17 mouse cellular contexts compared by ENCODE assay signal in the genomic region with DNA sequence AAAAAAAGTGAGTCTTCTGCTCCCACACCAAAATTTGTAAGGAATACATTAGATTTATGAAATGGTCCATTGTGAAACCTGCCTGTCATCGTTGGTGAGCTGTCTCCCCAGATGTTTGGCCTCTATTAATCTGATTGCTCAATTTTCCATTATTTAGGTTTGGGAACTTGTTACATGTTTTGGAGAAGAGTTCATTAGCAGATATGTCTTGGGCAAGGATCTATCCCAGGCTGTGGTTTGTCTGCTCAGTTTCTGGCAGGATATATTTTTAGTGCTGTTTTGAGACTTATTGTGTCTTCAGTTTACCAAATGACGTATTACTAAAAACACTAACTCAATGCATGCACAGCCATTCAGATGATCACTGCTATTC. TPM values are rescaled to one million over a fixed set of nuclear protein-coding genes. Genes with fewer than 3 reads are reported as not detected.
A peak's percentile ranks its signal among the peaks of the same experiment; 100 is the strongest.
DNase-seq lines count a peak whose midpoint lies in the region; ATAC-seq and TF ChIP-seq lines count a peak whose summit lies in the region.
"Had no signal": no experiment of that assay in that cellular context is flagged by ENCODE, and none has a peak within 500 bp of the region (broad histone marks: within the 10 kb centered on the region; RNA-seq: fewer than 3 reads in every experiment).

No protein-coding gene starts in this region.

- no peaks in the 10 kb centered on the region for H3K27me3 ChIP-seq in intestine, embryonic 14.5 days (replicated peaks; ENCODE audit: control insufficient read depth, insufficient read depth, low read length)
- no peaks in the 10 kb centered on the region for H3K27me3 ChIP-seq in intestine, postnatal 0 days (replicated peaks; ENCODE audit: control insufficient read depth, insufficient read depth, low read length)
- H3K27me3 ChIP-seq in lung, postnatal 0 days (replicated peaks; ENCODE audit: insufficient read depth, low read length): no peaks in the 10 kb centered on the region
- no peaks in the 10 kb centered on the region for H3K27me3 ChIP-seq in stomach, embryonic 15.5 days (replicated peaks)
- H3K27me3 ChIP-seq: forebrain, embryonic 13.5 days; heart, embryonic 15.5 days; limb, embryonic 13.5 days; liver, embryonic 13.5 days had no signal

- 44% methylated on average over 2 of the region's 2 CpGs for WGBS in intestine, embryonic 14.5 days
- WGBS in intestine, postnatal 0 days: 59% methylated on average over 2 of the region's 2 CpGs
- WGBS in lung, postnatal 0 days: 45% methylated on average over 2 of the region's 2 CpGs
- 45% methylated on average over 2 of the region's 2 CpGs for WGBS in stomach, embryonic 15.5 days

- ATAC-seq in intestine, embryonic 14.5 days (replicated peaks; ENCODE audit: low FRiP score, low TSS enrichment, low read depth): no peak
- ATAC-seq in intestine, postnatal 0 days: no peak
- ATAC-seq in lung, postnatal 0 days: peak; percentile 88
- no peak for ATAC-seq in stomach, embryonic 15.5 days (ENCODE audit: insufficient read depth, low FRiP score, low read depth)
- ATAC-seq: forebrain, embryonic 13.5 days had no signal

- H3K36me3 ChIP-seq in intestine, embryonic 14.5 days (ENCODE audit: control insufficient read depth, insufficient read depth, low read length): no peaks in the 10 kb centered on the region
- no peaks in the 10 kb centered on the region for H3K36me3 ChIP-seq in intestine, postnatal 0 days (ENCODE audit: control insufficient read depth, insufficient read depth)
- H3K36me3 ChIP-seq in lung, postnatal 0 days (ENCODE audit: insufficient read depth, low read length): no peaks in the 10 kb centered on the region
- H3K36me3 ChIP-seq in stomach, embryonic 15.5 days: no peaks in the 10 kb centered on the region
- H3K36me3 ChIP-seq: G1E; heart, embryonic 15.5 days; limb, embryonic 13.5 days; liver, embryonic 13.5 days had no signal

- H3K27ac ChIP-seq in intestine, embryonic 14.5 days (ENCODE audit: low read depth): peak overlapping the region; percentile 23
- no peak overlapping the region for H3K27ac ChIP-seq in intestine, postnatal 0 days (ENCODE audit: low read depth, low read length)
- H3K27ac ChIP-seq in lung, postnatal 0 days (ENCODE audit: low read length): no peak overlapping the region; the same call in 1 of the 2 replicates
- peak overlapping the region; percentile 67; the same call in 1 of the 2 replicates for H3K27ac ChIP-seq in stomach, embryonic 15.5 days
- H3K27ac ChIP-seq: forebrain, embryonic 13.5 days; heart, adult 2 months; heart, embryonic 15.5 days; hindbrain, postnatal 0 days; limb, embryonic 13.5 days; liver, embryonic 13.5 days had no signal

- H3K9me3 ChIP-seq in intestine, embryonic 14.5 days (ENCODE audit: control insufficient read depth, low read length): no peaks in the 10 kb centered on the region
- no peaks in the 10 kb centered on the region for H3K9me3 ChIP-seq in intestine, postnatal 0 days (ENCODE audit: control insufficient read depth)
- no peaks in the 10 kb centered on the region for H3K9me3 ChIP-seq in lung, postnatal 0 days (ENCODE audit: low read length)
- H3K9me3 ChIP-seq in stomach, embryonic 15.5 days: no peaks in the 10 kb centered on the region
- H3K9me3 ChIP-seq: forebrain, embryonic 13.5 days; G1E; heart, embryonic 15.5 days; limb, embryonic 13.5 days; liver, embryonic 13.5 days had no signal

- H3K4me2 ChIP-seq in intestine, embryonic 14.5 days (ENCODE audit: low read length): peak overlapping the region; percentile 30
- no peak overlapping the region for H3K4me2 ChIP-seq in intestine, postnatal 0 days (replicated peaks; ENCODE audit: low read depth)
- H3K4me2 ChIP-seq in lung, postnatal 0 days (replicated peaks; ENCODE audit: low read depth, low read length): no peak overlapping the region; the same call in 1 of the 2 replicates
- H3K4me2 ChIP-seq in stomach, embryonic 15.5 days: peak overlapping the region; percentile 23; the same call in 1 of the 2 replicates
- H3K4me2 ChIP-seq: forebrain, embryonic 13.5 days; limb, embryonic 13.5 days; liver, embryonic 13.5 days had no signal

- peaks cover 16% of the 10 kb centered on the region for H3K4me1 ChIP-seq in intestine, embryonic 14.5 days (replicated peaks; ENCODE audit: control insufficient read depth, insufficient read depth, low read length)
- no peaks in the 10 kb centered on the region; the same call in 1 of the 2 replicates for H3K4me1 ChIP-seq in intestine, postnatal 0 days (replicated peaks; ENCODE audit: control insufficient read depth, insufficient read depth, low read length)
- H3K4me1 ChIP-seq in lung, postnatal 0 days (ENCODE audit: insufficient read depth, low read depth, low read length): no peaks in the 10 kb centered on the region
- peaks cover 16% of the 10 kb centered on the region for H3K4me1 ChIP-seq in stomach, embryonic 15.5 days
- H3K4me1 ChIP-seq: liver, embryonic 13.5 days had no signal

- TF ChIP-seq CTCF in intestine, postnatal 0 days (IDR thresholded peaks at IDR 0.05; ENCODE audit: low read depth): no peak
- no peak for TF ChIP-seq CTCF in lung, postnatal 0 days (IDR thresholded peaks at IDR 0.05)

- peak; percentile 59 for TF ChIP-seq EP300 in lung, postnatal 0 days (IDR thresholded peaks at IDR 0.05)

- no peak overlapping the region for H3K9ac ChIP-seq in intestine, embryonic 14.5 days (ENCODE audit: low read length)
- H3K9ac ChIP-seq in intestine, postnatal 0 days (ENCODE audit: low read depth, low read length): no peak overlapping the region
- H3K9ac ChIP-seq in lung, postnatal 0 days (replicated peaks; ENCODE audit: low read depth): no peak overlapping the region
- H3K9ac ChIP-seq in stomach, embryonic 15.5 days: no peak overlapping the region
- H3K9ac ChIP-seq: forebrain, embryonic 13.5 days; heart, embryonic 15.5 days; limb, embryonic 13.5 days; liver, embryonic 13.5 days had no signal

- DNase-seq in intestine, embryonic 14.5 days (ENCODE audit: low spot score): no peak
- peak; percentile 85 for DNase-seq in lung, postnatal 0 days (ENCODE audit: low spot score)
- DNase-seq in lung, postnatal 14 days: no peak
- DNase-seq in fibroblast of lung, adult 2 months (ENCODE audit: low read depth): peak; percentile 47
- DNase-seq in cerebellum, adult 11-12 months: no peak
- DNase-seq: cerebellum, adult 2 months; gastrocnemius, postnatal 14 days; heart, adult 2 months; liver, embryonic 13.5 days; right cerebral cortex, postnatal 25 days had no signal

- no peak overlapping the region for H3K4me3 ChIP-seq in intestine, embryonic 14.5 days (ENCODE audit: low read depth, low read length)
- no peak overlapping the region for H3K4me3 ChIP-seq in intestine, postnatal 0 days (ENCODE audit: low read depth, low read length)
- no peak overlapping the region for H3K4me3 ChIP-seq in lung, postnatal 0 days (ENCODE audit: low read depth, low read length)
- H3K4me3 ChIP-seq in stomach, embryonic 15.5 days (replicated peaks): no peak overlapping the region
- H3K4me3 ChIP-seq: forebrain, embryonic 13.5 days; heart, adult 2 months; heart, embryonic 15.5 days; limb, embryonic 13.5 days; liver, embryonic 13.5 days had no signal

RNA-seq across cellular contexts. Expression of a gene that starts 4.4 kb away (rescaled TPM):
- polyA plus RNA-seq in intestine, embryonic 14.5 days (2014; fragmentation: Nextera tagmentation; extraction: Ambion mirVana): 0.16 TPM in 1 of 2 replicates, not detected in the other
- 0.12 and 0.16 TPM in 2 replicates for polyA plus RNA-seq in intestine, postnatal 0 days (2015; fragmentation: Nextera tagmentation; extraction: Ambion mirVana)
- polyA plus RNA-seq in lung, postnatal 0 days (2015; fragmentation: Nextera tagmentation; extraction: Ambion mirVana): 0.27 and 0.29 TPM in 2 replicates
- 0.51 and 0.81 TPM in 2 replicates for polyA plus RNA-seq in stomach, embryonic 15.5 days (2015; fragmentation: Nextera tagmentation; extraction: Ambion mirVana)
- polyA plus RNA-seq: G1E had no signal

Comparison
In these comparisons a context has a peak if more than half of its experiments do, and no peak if none do; other contexts are left out.
1. DNase-seq: peak in lung, postnatal 0 days (single experiment) and fibroblast of lung, adult 2 months (single experiment); none in intestine, embryonic 14.5 days (single experiment), lung, postnatal 14 days (single experiment) and cerebellum, adult 11-12 months (single experiment).
2. H3K27ac ChIP-seq: peak in intestine, embryonic 14.5 days (single experiment) and stomach, embryonic 15.5 days (single experiment); none in intestine, postnatal 0 days (single experiment) and lung, postnatal 0 days (single experiment).
3. H3K4me2 ChIP-seq: peak in intestine, embryonic 14.5 days (single experiment) and stomach, embryonic 15.5 days (single experiment); none in intestine, postnatal 0 days (single experiment) and lung, postnatal 0 days (single experiment).